Comparison of ENCODE assay signal across 15 mouse cellular contexts in the genomic region with DNA sequence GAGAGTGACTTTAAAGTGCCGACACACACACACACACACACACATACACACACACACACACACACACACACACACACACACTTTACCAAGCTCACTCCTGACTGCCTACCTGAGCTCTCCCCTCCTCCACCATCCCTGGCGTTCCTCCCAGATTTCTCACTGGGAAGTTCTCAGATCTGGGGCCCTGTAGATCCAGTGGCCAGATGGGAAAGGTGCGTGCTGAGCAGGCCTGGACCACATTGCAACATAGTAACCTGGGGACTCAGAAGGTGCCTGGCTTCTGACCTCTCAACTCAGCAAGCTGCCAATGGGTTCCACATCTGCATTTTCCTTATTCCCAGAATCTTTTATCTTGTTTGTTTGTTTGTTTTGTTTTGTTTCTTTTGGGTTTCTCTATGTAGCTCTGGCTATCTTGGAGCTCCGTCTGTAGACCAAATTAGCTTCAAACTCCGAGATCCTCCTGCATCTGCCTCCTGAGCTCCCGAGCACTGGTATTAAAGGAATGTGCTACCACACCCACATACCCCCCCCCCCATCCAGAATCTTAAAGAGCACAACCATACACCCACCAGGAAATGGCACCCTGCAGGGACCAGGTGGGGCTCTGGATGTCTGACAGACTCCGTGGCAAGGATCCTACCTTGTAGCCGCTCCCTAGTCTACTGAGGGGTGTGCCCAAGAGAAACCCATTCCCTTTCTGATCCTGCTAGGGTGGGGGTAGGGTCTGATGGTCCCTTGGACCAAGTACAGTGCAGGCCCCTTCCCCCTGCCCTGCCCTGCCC. TPM values are rescaled to one million over a fixed set of nuclear protein-coding genes. Genes with fewer than 3 reads are reported as not detected.
"Had no signal": no experiment of that assay in that cellular context is flagged by ENCODE, and none has a peak within 500 bp of the region (broad histone marks: within the 10 kb centered on the region; RNA-seq: fewer than 3 reads in every experiment).

No protein-coding gene starts in this region.

- H3K27ac ChIP-seq: limb, embryonic 13.5 days; liver, embryonic 14.5 days; neural tube, embryonic 13.5 days had no signal

- H3K9ac ChIP-seq: limb, embryonic 13.5 days; liver, embryonic 14.5 days; neural tube, embryonic 13.5 days had no signal

- H3K9me3 ChIP-seq: limb, embryonic 13.5 days; neural tube, embryonic 13.5 days had no signal

- H3K4me3 ChIP-seq: limb, embryonic 13.5 days; neural tube, embryonic 13.5 days had no signal

- H3K36me3 ChIP-seq: limb, embryonic 13.5 days; neural tube, embryonic 13.5 days had no signal

- H3K4me2 ChIP-seq: limb, embryonic 13.5 days; midbrain, embryonic 11.5 days; neural tube, embryonic 13.5 days had no signal

- DNase-seq: kidney, adult 11 months; kidney, postnatal 14 days; left cerebral cortex, postnatal 4 days; lung, postnatal 4 days; right cerebral cortex, postnatal 25 days; thymus, adult 2 months; thymus, postnatal 25 days had no signal

- ATAC-seq: lung, postnatal 0 days; midbrain, embryonic 16.5 days had no signal

- H3K27me3 ChIP-seq: neural tube, embryonic 13.5 days had no signal

RNA-seq across cellular contexts. Expression of a gene that starts 30.4 kb away (rescaled TPM):
- total RNA-seq: liver, adult 2 months; megakaryocyte, adult 5-6 weeks had no signal
